Mouse (Mus musculus): Measurements from ENCODE around the gene Nos1ap. TPM values are rescaled to one million over a fixed set of nuclear protein-coding genes. Genes with fewer than 3 reads are reported as not detected.

Gene Nos1ap
- polyA plus RNA-seq, 1 experiment from 2014 or later = 6.0 TPM

- TF ChIP-seq EP300 (IDR thresholded peaks at IDR 0.05; ENCODE audit: low read depth) (no peak), CTCF (IDR thresholded peaks at IDR 0.05; ENCODE audit: low read depth) (no peak)
- ATAC-seq = no peak
- H3K9ac ChIP-seq (replicated peaks) = no peak overlapping the region
- H3K36me3 ChIP-seq (replicated peaks; ENCODE audit: insufficient read depth, low read length) = 0 out of 2 replicates have a peak, but pooled peaks cover 8% of the 10 kb centered on the region
- no peaks in the 10 kb centered on the region for H3K27me3 ChIP-seq (ENCODE audit: insufficient read depth, low read length)
- no peak for DNase-seq
- WGBS (ENCODE audit: insufficient replicate concordance) = 89% methylated on average over 10 of the region's 10 CpGs
- H3K4me2 ChIP-seq (ENCODE audit: low read depth, low read length) = no peak overlapping the region
- no peak overlapping the region for H3K27ac ChIP-seq (ENCODE audit: low read depth)
- peaks cover 8% of the 10 kb centered on the region for H3K4me1 ChIP-seq (ENCODE audit: insufficient read depth)
- H3K9me3 ChIP-seq (ENCODE audit: low read length) = no peaks in the 10 kb centered on the region
- no peak overlapping the region for H3K4me3 ChIP-seq (ENCODE audit: low read depth, low read length)
These were observed 266.7 kb downstream of the Nos1ap start for GRCm38 (mm10) chr1:170323001-170323400.

- no peak overlapping the region for H3K9ac ChIP-seq (replicated peaks)
- TF ChIP-seq CTCF (IDR thresholded peaks at IDR 0.05; ENCODE audit: low read depth) (no peak), EP300 (IDR thresholded peaks at IDR 0.05; ENCODE audit: low read depth) (no peak)
- H3K27ac ChIP-seq (ENCODE audit: low read depth) = no peak overlapping the region
- no peaks in the 10 kb centered on the region for H3K27me3 ChIP-seq (ENCODE audit: insufficient read depth, low read length)
- H3K4me2 ChIP-seq (ENCODE audit: low read depth, low read length) = no peak overlapping the region
- WGBS (ENCODE audit: insufficient replicate concordance) = 81% methylated on average over 2 of the region's 2 CpGs
- no peak for DNase-seq
- no peak overlapping the region for H3K4me3 ChIP-seq (ENCODE audit: low read depth, low read length)
- peaks cover 8% of the 10 kb centered on the region for H3K4me1 ChIP-seq (ENCODE audit: insufficient read depth)
- 0 out of 2 replicates have a peak, but pooled peaks cover 8% of the 10 kb centered on the region for H3K36me3 ChIP-seq (replicated peaks; ENCODE audit: insufficient read depth, low read length)
- no peaks in the 10 kb centered on the region for H3K9me3 ChIP-seq (ENCODE audit: low read length)
- ATAC-seq = no peak
These were observed 267.6 kb downstream of the Nos1ap start for GRCm38 (mm10) chr1:170322046-170322445.

- WGBS (ENCODE audit: insufficient replicate concordance) = 71% methylated on average over 6 of the region's 6 CpGs
- H3K27me3 ChIP-seq (ENCODE audit: insufficient read depth, low read length) = no peaks in the 10 kb centered on the region
- DNase-seq (no peak), ATAC-seq (no peak)
- TF ChIP-seq EP300 (IDR thresholded peaks at IDR 0.05; ENCODE audit: low read depth) (no peak), CTCF (IDR thresholded peaks at IDR 0.05; ENCODE audit: low read depth) (no peak)
- no peaks in the 10 kb centered on the region for H3K4me1 ChIP-seq (ENCODE audit: insufficient read depth)
- no peak overlapping the region for H3K4me3 ChIP-seq (ENCODE audit: low read depth, low read length)
- H3K27ac ChIP-seq (ENCODE audit: low read depth) = no peak overlapping the region
- no peaks in the 10 kb centered on the region for H3K9me3 ChIP-seq (ENCODE audit: low read length)
- H3K36me3 ChIP-seq (replicated peaks; ENCODE audit: insufficient read depth, low read length) = 0 out of 2 replicates have a peak, but pooled peaks cover 2% of the 10 kb centered on the region
- no peak overlapping the region for H3K9ac ChIP-seq (replicated peaks)
- no peak overlapping the region for H3K4me2 ChIP-seq (ENCODE audit: low read depth, low read length)
These were observed 278.2 kb downstream of the Nos1ap start for GRCm38 (mm10) chr1:170311431-170311830.

- H3K27me3 ChIP-seq (ENCODE audit: insufficient read depth, low read length) = no peaks in the 10 kb centered on the region
- H3K36me3 ChIP-seq (replicated peaks; ENCODE audit: insufficient read depth, low read length) = 0 out of 2 replicates have a peak, but pooled peaks cover 2% of the 10 kb centered on the region
- H3K27ac ChIP-seq (ENCODE audit: low read depth) = no peak within 1 kb of the TSS
- no peaks in the 10 kb centered on the region for H3K4me1 ChIP-seq (ENCODE audit: insufficient read depth)
- TF ChIP-seq EP300 (IDR thresholded peaks at IDR 0.05; ENCODE audit: low read depth) = no peak
- no peak for TF ChIP-seq CTCF (IDR thresholded peaks at IDR 0.05; ENCODE audit: low read depth)
- no peak within 1 kb of the TSS for H3K4me2 ChIP-seq (ENCODE audit: low read depth, low read length)
- H3K9me3 ChIP-seq (ENCODE audit: low read length) = no peaks in the 10 kb centered on the region
- ATAC-seq = no peak
- H3K9ac ChIP-seq (replicated peaks) = no peak within 1 kb of the TSS
- H3K4me3 ChIP-seq (ENCODE audit: low read depth, low read length) = no peak within 1 kb of the TSS
- no peak for DNase-seq
- WGBS (ENCODE audit: insufficient replicate concordance) = 84% methylated on average over 4 of the region's 4 CpGs
These were observed 281.2 kb downstream of the Nos1ap start, which contains the start of gene Spata46 for GRCm38 (mm10) chr1:170308503-170308902. Gene Spata46, plus strand, starts transcription at chr1:170308803.

GRCm38 (mm10) chr1:170306232-170306631, 283.4 kb downstream of the Nos1ap start, which contains the start of gene Gm7694:
Gene Gm7694, minus strand, starts transcription at chr1:170306332.
- Histone ChIP-seq H3K4me2 (ENCODE audit: low read depth, low read length) (no peak within 1 kb of the TSS), H3K27me3 (ENCODE audit: insufficient read depth, low read length) (no peaks in the 10 kb centered on the region), H3K4me1 (ENCODE audit: insufficient read depth) (no peaks in the 10 kb centered on the region), H3K9ac (replicated peaks) (no peak within 1 kb of the TSS), H3K4me3 (ENCODE audit: low read depth, low read length) (no peak within 1 kb of the TSS), H3K9me3 (ENCODE audit: low read length) (no peaks in the 10 kb centered on the region), H3K27ac (ENCODE audit: low read depth) (no peak within 1 kb of the TSS), H3K36me3 (replicated peaks; ENCODE audit: insufficient read depth, low read length) (0 out of 2 replicates have a peak, but pooled peaks cover 2% of the 10 kb centered on the region)
- 86% methylated on average over 4 of the region's 4 CpGs for WGBS (ENCODE audit: insufficient replicate concordance)
- ATAC-seq (no peak), DNase-seq (no peak)
- no peak for TF ChIP-seq CTCF (IDR thresholded peaks at IDR 0.05; ENCODE audit: low read depth)
- no peak for TF ChIP-seq EP300 (IDR thresholded peaks at IDR 0.05; ENCODE audit: low read depth)

GRCm38 (mm10) chr1:170305002-170305401, 284.7 kb downstream of the Nos1ap start:
- H3K9ac ChIP-seq (replicated peaks) = no peak overlapping the region
- DNase-seq (no peak), ATAC-seq (no peak)
- no peak overlapping the region for H3K4me3 ChIP-seq (ENCODE audit: low read depth, low read length)
- H3K4me1 ChIP-seq (ENCODE audit: insufficient read depth) = no peaks in the 10 kb centered on the region
- 0 out of 2 replicates have a peak, but pooled peaks cover 5% of the 10 kb centered on the region for H3K36me3 ChIP-seq (replicated peaks; ENCODE audit: insufficient read depth, low read length)
- no peaks in the 10 kb centered on the region for H3K9me3 ChIP-seq (ENCODE audit: low read length)
- WGBS (ENCODE audit: insufficient replicate concordance) = 55% methylated on average over 10 of the region's 10 CpGs
- no peak overlapping the region for H3K27ac ChIP-seq (ENCODE audit: low read depth)
- TF ChIP-seq EP300 (IDR thresholded peaks at IDR 0.05; ENCODE audit: low read depth) = no peak
- no peak for TF ChIP-seq CTCF (IDR thresholded peaks at IDR 0.05; ENCODE audit: low read depth)
- no peak overlapping the region for H3K4me2 ChIP-seq (ENCODE audit: low read depth, low read length)
- H3K27me3 ChIP-seq (ENCODE audit: insufficient read depth, low read length) = no peaks in the 10 kb centered on the region

Measured in liver, postnatal 0 days (tissue).